Mouse (Mus musculus): ENCODE data around the gene Adprm.

GRCm38 (mm10) chr11:67082793-67083192 lies 30.4 kb upstream of the Adprm start:
- TF ChIP-seq CTCF (IDR thresholded peaks at IDR 0.05; ENCODE audit: low read depth, low read length) (no peak), POLR2A (IDR thresholded peaks at IDR 0.05; ENCODE audit: extremely low read depth, insufficient read depth, low read length) (no peak)
